Mouse (Mus musculus) left cerebral cortex, postnatal 10 days (tissue): ENCODE data around the gene Alpk1. TPM values are rescaled to one million over a fixed set of nuclear protein-coding genes. Genes with fewer than 3 reads are reported as not detected.

ENCODE experiments used
- DNase-seq, 2 experiments: peaks; one replicate each; pipeline ENCODE4 v3.0.0; 2021 to 2022; ENCODE audit warnings: low spot score in 2 of 2, mixed read lengths in 1 of 2; ENCODE audit errors: extremely low spot score in 1 of 2
- intact Hi-C: fragments of 180-260 bp; cut with DNase I; formaldehyde crosslinking; loops from one replicate; pipeline ENCODE4 v1.15.1; 2025
- total RNA-seq, 2 experiments: library from RNA; stranded (reverse); gene quantifications; 2 replicates each; pipeline ENCODE4 v1.2.3; 2021

Gene Alpk1
- 1 to 10 TPM; 3.9 to 5.9 TPM for total RNA-seq

- intact Hi-C loops = no loop called here
- peak in 1 of 2 experiments; percentile 73 for DNase-seq
Observed at GRCm38 (mm10) chr3:127780021-127780644, at the start of gene Alpk1. Gene Alpk1, minus strand, starts transcription at chr3:127780527.

- DNase-seq = no peak
- intact Hi-C loops = no loop called here
Observed at GRCm38 (mm10) chr3:127827123-127827522, 46.8 kb upstream of the Alpk1 start.

DNA sequence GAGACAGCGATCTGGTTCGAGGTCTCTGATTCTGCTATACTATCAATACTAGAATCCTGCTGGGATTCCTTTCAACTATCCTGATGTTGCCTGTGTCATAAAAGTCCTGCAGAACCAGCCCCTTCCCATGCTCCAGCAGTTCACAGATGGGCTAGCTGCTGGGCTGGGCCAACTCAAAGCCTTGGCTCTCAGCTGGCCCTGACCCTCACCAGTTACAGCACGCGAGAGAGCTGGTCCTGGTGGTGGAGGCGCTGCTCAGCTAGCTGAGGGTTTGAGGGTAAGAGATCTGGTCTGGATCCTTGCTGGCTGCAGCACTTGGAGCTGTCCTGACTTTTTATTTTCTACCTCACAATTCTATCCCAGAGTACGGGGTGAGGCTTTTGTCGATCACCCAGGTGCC, 46.2 kb upstream of the Alpk1 start:
- DNase-seq = no peak
- intact Hi-C loops = no loop called here

DNA sequence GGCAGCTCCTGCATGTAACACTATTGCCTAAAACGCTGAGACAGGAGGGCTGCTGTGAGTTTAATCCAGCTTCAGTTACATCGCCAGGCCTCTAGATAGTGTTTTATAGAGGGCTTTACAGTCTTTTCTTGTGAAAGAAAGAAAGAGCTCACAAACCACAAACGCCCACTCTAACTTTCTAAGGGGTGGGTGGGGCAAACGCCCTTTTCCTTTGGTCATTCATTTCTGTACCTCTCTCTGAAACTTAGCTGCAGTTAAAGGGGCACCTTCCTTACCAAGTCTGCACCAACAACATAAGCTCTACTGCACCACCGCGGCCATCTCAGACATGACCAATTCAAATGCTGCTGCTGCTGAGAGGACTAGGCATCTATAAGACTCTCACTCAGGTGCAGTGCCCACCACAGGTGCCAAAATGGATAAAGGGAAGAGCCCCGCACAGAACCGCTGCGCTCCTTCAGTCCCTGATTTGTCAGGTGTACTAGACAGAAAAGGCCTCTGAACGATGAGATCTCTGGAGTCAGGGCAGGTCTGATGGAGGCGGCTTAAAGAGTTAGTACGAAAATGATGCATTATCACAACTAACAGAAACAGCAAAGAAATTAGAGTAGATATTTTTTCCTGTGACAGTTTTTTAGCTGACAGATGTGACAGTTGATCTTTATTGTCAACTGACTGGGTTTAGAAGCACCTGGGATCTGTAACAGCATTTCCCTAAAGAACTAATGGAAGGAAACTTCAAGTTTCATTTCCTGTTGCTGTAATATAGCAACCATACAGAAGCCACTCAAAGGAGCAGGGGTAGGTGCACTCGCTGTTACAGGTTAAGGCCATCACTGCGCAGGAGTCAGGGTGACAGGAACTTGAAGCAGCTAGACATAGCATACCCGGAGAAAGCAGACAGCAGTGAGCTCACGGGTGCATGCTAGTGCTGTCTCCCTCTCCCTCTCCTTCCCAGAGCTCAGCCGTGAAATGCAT, 43.8 kb upstream of the Alpk1 start:
- intact Hi-C loops = no loop called here
- DNase-seq = no peak

DNA sequence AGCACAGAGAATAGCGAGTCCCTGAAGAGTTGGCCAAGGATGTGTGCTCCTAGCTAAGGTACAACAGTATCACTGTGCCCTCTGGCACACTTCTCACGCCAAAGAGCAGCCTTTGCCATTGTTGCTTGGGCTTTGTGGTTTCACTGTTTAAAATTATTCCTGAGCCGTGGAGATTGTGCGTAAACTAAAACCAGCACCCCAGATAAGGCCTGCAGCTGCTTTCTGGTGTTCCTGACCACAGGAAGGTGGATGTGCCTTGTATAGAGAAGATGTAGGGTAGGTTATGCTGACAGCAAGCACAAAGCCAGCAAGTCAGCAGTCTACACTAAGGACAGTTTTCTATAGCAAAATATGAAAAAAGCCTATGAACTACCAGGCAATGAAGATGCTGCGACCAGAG, 40.9 kb upstream of the Alpk1 start:
- DNase-seq = no peak
- intact Hi-C loops = no loop called here

DNA sequence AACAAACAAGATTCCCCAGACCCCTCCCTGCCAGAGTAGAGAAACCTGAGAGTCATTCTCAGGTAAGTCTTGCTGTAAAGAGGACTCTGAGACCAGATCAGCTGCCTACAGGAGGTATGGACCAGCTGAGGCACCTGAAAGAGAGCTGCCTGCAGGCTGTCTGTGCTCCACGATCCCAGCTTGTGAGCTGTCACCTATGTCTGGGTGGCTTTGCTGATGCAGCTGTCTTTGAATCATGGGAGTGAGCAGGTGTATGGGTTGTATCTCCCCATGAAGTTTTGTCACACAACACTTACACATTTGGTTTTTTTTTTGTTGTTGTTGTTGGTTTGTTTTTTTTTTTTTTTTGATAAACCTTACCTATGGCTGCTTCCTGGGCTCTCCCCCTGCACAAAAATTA, 40.1 kb upstream of the Alpk1 start:
- DNase-seq = no peak
- intact Hi-C loops = no loop called here

DNA sequence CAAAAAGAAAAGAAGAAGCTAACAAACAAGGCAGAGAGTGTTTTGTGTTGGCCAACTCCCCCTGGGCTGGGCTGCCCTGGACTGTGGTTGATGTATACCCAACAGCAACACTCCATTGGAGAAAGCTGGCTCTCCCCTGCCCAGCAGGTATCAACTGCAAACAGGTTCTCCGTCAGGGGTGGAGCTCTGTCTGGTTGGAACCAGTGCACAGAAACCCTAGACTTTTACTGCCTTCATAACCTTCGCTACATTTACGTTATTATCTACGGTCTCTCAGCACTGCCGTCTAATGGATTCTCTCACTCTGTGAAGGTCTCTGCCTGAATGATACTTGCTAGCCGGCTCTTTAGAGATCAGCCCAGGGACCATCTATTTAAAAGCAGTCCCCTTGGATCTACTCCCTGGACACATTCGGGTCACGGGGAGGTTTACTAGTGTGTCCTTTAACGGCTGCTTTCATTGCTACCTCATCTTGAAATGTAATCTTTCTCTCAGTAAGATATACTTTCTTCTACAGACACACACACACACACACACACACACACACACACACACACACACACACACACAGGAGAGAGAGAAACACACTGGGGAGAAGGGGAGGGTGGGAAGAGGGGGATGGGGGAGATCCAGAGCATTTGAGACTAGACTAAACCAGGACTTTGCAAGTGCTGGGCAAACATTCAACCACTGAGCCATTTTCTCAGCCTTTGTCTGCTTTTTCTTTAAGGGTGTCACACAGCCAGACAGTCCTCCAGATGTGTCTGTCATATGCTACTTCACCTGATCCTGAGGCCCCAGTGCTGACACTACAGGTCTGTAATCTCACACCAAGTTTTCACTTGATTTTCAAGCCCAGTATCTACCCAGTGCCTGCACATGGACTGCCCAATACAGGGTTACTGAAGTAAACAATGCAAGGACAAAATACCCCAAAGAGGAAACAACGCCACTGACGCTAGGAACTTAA, 38.7 kb upstream of the Alpk1 start:
- intact Hi-C loops = no loop called here
- no peak for DNase-seq

GRCm38 (mm10) chr3:127817120-127817683, 36.9 kb upstream of the Alpk1 start:
- intact Hi-C loops = no loop called here
- DNase-seq = no peak

DNA sequence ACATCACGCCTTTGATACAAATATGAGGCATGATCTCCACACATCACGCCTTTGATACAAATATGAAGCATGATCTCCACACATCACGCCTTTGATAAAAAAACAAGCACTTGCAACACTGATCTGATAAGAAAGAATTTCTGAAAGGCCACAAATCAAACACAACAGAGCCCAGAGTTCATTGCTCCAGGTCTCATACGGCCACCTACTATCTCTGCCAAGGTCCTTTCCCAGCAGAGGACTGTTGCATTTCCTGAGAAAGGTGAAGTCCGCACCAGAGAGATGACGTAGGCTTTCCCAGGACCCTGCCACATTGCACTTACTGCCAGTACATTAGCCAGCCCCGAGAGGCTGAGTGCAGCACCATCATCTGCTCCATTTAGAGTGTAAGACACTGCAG, 28.8 kb upstream of the Alpk1 start:
- intact Hi-C loops = no loop called here
- DNase-seq = no peak

- intact Hi-C loops = no loop called here
- no peak for DNase-seq
Observed at GRCm38 (mm10) chr3:127807846-127808245, 27.5 kb upstream of the Alpk1 start.

DNA sequence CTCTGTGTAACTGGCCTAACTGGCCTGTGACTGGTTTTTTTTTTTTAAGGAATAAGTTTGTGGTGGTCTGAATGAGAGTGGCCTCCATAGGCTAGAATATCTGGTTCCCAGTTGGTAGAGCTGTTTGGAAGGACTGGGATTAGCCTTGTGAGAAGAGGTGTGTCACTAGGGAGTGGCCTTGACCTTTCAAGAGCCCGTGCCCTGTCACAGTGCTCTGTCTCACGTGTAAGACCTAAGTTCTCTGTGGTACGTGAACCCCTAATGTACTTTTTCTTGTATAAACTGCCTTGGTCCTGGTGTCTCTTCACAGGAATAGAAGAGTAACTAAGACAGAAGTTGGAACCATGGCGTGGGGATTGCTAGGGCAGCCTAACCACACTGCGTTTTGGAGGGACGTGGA, 25.7 kb upstream of the Alpk1 start:
- DNase-seq = no peak
- intact Hi-C loops = no loop called here

DNA sequence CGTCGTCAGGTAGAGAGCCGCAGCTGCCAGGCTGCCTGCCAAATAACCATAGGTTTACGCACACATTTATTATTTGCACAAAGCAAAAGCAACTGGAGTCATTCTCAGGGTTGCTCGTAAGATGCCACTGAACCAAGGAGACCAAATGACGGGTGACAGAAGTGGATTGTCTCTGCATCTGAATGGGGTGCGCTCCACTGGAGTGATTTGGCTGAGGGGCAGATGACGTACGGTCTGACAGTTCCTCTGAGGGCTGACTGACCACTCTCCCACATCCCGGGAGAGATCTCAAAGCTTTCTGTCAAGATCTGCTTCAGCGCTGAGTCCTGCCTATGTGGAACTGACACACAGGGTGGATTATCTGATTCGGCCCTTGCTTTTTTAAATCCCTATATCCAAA, 24.7 kb upstream of the Alpk1 start:
- intact Hi-C loops = no loop called here
- no peak for DNase-seq

GRCm38 (mm10) chr3:127804439-127804838, 24.1 kb upstream of the Alpk1 start:
- no peak for DNase-seq

GRCm38 (mm10) chr3:127802814-127803213, 22.5 kb upstream of the Alpk1 start:
- DNase-seq = no peak
- intact Hi-C loops = no loop called here

More at GRCm38 (mm10) chr3:127804439-127804838, 24.1 kb upstream of the Alpk1 start:
- intact Hi-C loops = no loop called here

- intact Hi-C loops = no loop called here
- DNase-seq = no peak
Observed at GRCm38 (mm10) chr3:127801162-127801561, 20.8 kb upstream of the Alpk1 start.

DNA sequence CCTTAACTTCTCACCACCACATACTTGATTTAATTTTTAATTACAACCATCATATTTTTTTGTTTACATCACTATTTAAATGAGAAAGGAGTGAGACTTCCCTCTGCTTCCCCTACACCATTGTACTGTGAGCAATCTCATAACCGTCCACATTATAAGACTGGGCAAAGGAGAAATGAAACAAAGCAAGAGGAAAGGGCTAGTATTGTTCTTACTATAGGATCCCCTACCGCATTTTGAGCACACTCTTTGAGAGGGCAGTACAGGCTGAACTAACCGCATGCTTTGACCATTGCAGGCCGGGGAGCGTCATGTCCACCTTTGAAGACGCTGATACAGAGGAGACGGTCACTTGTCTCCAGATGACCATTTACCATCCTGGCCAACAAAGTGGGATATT, 15.9 kb upstream of the Alpk1 start:
- intact Hi-C loops = no loop called here
- no peak for DNase-seq

- no peak for DNase-seq
- intact Hi-C loops = no loop called here
Observed at GRCm38 (mm10) chr3:127795762-127796161, 15.4 kb upstream of the Alpk1 start.

- intact Hi-C loops = no loop called here
- DNase-seq = no peak
Observed at GRCm38 (mm10) chr3:127793022-127793421, 12.7 kb upstream of the Alpk1 start.
